Mouse (Mus musculus): ENCODE results near the gene Lhfpl5.

DNA sequence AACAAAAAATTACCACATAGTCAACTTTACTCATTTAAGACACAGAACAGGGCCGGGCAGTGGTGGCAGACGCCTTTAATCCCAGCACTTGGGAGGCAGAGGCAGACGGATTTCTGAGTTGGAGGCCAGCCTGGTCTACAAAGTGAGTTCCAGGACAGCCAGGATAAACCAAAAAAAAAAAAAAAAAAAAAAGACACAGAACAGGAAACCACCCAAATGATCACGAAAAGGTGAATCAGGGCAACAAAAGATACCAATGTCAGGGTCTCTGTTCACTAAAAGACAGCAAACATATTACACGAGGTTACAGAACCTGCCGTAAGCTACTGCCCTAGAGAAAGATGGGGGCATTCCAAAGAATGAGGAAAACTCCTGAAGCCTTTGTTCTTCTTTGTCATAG is 37.7 kb downstream of the Lhfpl5 start:
- TF ChIP-seq CTCF (conservative IDR thresholded peaks at IDR 0.05; ENCODE audit: insufficient read depth, insufficient read length, low read depth, low read length) (no peak), POLR2A (IDR thresholded peaks at IDR 0.05; ENCODE audit: low read depth, low read length) (no peak)
